Mouse (Mus musculus) stomach, postnatal 0 days (tissue): ENCODE measurements at regions not wholly inside any gene's neighbourhood (a gene's known extent, or its start where the extent isn't known, plus 50 kb on each side); places are given as distances from the start of the nearest gene placed in this dataset.

ENCODE experiments used
- ATAC-seq: fragments of 200-750 bp; cut with Nextera tagmentation; 2 replicates; pipeline ENCODE4 v1.8.0; 2017; ENCODE audit not compliant: low FRiP score, low TSS enrichment
- DNase-seq: peaks from one replicate; pipeline ENCODE4 v3.0.0-alpha.2; 2016; ENCODE audit warnings: low spot score
- H3K27ac ChIP-seq: fragments of 300-500 bp; sonication (generic); replicated peaks from 2 replicates; pipeline ENCODE4 v1.5.1; 2014; ENCODE audit warnings: mild to moderate bottlenecking, control low read depth
- H3K27me3 ChIP-seq: fragments of 300-500 bp; sonication (generic); 2 replicates; pipeline ENCODE4 v1.6.1; 2014; ENCODE audit warnings: low read length; ENCODE audit not compliant: control insufficient read depth, insufficient read depth
- H3K36me3 ChIP-seq: fragments of 300-500 bp; sonication (generic); 2 replicates; pipeline ENCODE4 v1.6.1; 2014; ENCODE audit warnings: low read length, mixed read lengths; ENCODE audit not compliant: control insufficient read depth, insufficient read depth
- H3K4me1 ChIP-seq: fragments of 300-500 bp; sonication (generic); replicated peaks from 2 replicates; pipeline ENCODE4 v1.6.1; 2014; ENCODE audit warnings: antibody characterized with exemption; ENCODE audit not compliant: control insufficient read depth, insufficient read depth
- H3K4me2 ChIP-seq: fragments of 300-500 bp; sonication (generic); replicated peaks from 2 replicates; pipeline ENCODE4 v1.6.1; 2014; ENCODE audit warnings: low read depth, mild to moderate bottlenecking, control low read depth, moderate library complexity
- H3K4me3 ChIP-seq: fragments of 300-500 bp; sonication (generic); 2 replicates; pipeline ENCODE4 v1.5.1; 2014; ENCODE audit warnings: low read depth, low read length, control low read depth
- H3K9ac ChIP-seq: fragments of 300-500 bp; sonication (generic); 2 replicates; pipeline ENCODE4 v1.6.1; 2014; ENCODE audit warnings: mild to moderate bottlenecking, low read length, control low read depth, mixed read lengths
- H3K9me3 ChIP-seq: fragments of 300-500 bp; sonication (generic); 2 replicates; pipeline ENCODE4 v1.6.1; 2016; ENCODE audit warnings: low read length; ENCODE audit not compliant: control insufficient read depth
- CTCF ChIP-seq: IDR thresholded peaks from 2 replicates; pipeline ENCODE4 v1.5.1; 2016; ENCODE audit warnings: antibody characterized with exemption, low read depth, mild to moderate bottlenecking, moderate library complexity
- EP300 ChIP-seq: optimal IDR thresholded peaks from 2 replicates; pipeline ENCODE3; 2016; ENCODE audit warnings: antibody characterized with exemption
- WGBS: fragments of 180-500 bp; shearing (Covaris S2); extraction: QIAGEN DNeasy Blood & Tissue Kit; methylation state at CpG from one replicate; pipeline ENCODE4 v1.1.7; 2014; 5-methylcytosine and 5-hydroxymethylcytosine counted together

DNA sequence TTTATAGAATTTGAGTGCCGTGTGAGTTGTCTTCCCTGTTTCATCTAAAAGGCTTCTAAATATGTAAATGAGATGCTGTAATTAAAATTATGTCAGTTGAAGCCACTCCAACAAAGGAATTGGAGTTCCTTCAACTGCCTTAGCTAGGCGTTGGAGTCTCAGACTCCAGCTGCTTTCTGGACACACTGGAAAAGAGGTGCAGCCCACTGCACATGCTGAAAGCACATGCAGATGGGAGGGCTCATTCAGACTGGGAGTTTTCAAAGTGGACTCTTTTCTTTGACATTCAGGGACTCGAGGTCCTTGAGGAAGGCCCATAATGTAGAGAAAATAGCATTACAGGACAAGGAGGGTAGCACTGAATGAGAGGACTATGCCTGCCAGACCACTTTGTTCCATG lies 650.7 kb downstream of the Robo2 start:
- H3K4me2 ChIP-seq = no peak overlapping the region
- no peak overlapping the region for H3K4me3 ChIP-seq
- 65% methylated on average over 3 of the region's 3 CpGs for WGBS
- DNase-seq (no peak), ATAC-seq (no peak)
- H3K9me3 ChIP-seq = no peaks in the 10 kb centered on the region
- H3K4me1 ChIP-seq = no peaks in the 10 kb centered on the region
- H3K36me3 ChIP-seq = no peaks in the 10 kb centered on the region
- no peak overlapping the region for H3K27ac ChIP-seq
- no peak for TF ChIP-seq EP300
- no peak for TF ChIP-seq CTCF
- no peaks in the 10 kb centered on the region for H3K27me3 ChIP-seq
- H3K9ac ChIP-seq = no peak overlapping the region

DNA sequence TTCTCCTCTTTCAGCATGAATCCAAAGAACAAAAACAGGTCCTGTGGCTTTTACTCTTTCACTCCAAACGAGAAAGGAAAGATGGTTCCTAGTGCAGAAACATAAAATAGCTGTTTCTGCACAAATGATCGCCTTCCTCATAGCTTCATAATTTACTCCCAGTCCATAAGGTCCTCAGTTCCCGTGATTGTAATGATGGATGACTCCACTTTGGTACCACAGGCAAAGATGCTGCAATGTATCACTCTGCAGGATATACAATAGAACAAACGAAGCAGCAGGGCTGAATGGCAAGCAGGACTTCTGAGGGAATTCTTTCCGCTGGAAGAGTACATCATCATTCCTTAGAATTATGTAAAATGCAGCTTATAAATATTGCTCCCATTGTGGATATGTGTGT lies 652.8 kb downstream of the Robo2 start:
- Histone ChIP-seq H3K4me3 (no peak overlapping the region), H3K9ac (no peak overlapping the region), H3K27me3 (no peaks in the 10 kb centered on the region), H3K4me1 (no peaks in the 10 kb centered on the region), H3K36me3 (no peaks in the 10 kb centered on the region), H3K4me2 (no peak overlapping the region), H3K27ac (no peak overlapping the region), H3K9me3 (no peaks in the 10 kb centered on the region)
- WGBS = 47% methylated on average over 5 of the region's 5 CpGs
- DNase-seq = no peak
- TF ChIP-seq EP300 = no peak
- no peak for TF ChIP-seq CTCF
- ATAC-seq = no peak

DNA sequence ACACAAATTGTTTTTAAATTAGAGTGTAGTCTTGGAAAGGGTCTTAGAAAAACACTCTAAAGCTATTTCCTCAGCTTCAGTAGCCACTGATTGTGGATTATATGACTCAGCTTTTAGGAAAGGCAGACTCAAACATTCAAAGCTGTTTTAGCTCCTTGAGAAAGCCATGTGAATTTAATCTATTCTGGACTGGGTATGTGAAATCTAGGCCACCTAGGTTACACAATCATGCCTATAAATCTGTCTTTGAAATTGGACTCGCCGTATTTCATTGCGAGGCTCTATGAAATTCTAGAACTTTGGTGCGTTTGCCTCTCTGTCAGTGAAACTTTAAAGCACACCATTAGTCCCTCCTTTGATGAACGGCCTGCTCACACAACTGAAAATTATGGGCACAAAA lies 657.3 kb downstream of the Robo2 start:
- DNase-seq = no peak
- Histone ChIP-seq H3K27ac (no peak overlapping the region), H3K9ac (no peak overlapping the region), H3K4me2 (no peak overlapping the region), H3K9me3 (no peaks in the 10 kb centered on the region), H3K36me3 (no peaks in the 10 kb centered on the region), H3K27me3 (no peaks in the 10 kb centered on the region), H3K4me3 (no peak overlapping the region), H3K4me1 (no peaks in the 10 kb centered on the region)
- no peak for ATAC-seq
- 51% methylated on average over 5 of the region's 5 CpGs for WGBS
- no peak for TF ChIP-seq EP300
- no peak for TF ChIP-seq CTCF

DNA sequence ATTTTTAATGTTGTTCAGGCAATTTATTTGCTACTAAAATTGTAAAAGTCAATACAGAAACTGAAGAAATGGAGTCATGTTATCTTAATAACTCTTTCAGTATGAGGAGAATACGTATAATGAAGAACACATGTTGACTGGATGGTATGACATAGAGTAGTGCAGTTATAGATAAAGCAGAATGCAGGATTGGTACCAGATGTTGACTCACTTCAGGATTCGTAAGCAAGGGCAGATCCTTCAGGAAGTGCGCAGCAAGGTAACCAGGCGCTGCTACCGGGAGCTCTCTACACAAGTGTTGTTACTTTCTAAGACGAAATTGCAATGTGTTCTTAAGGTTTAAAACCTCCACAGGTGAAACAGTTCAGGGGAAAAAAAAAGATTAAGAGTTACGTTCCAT lies 683.3 kb downstream of the Robo2 start:
- Histone ChIP-seq H3K27ac (no peak overlapping the region), H3K9me3 (no peaks in the 10 kb centered on the region), H3K4me1 (no peaks in the 10 kb centered on the region), H3K4me2 (no peak overlapping the region), H3K27me3 (no peaks in the 10 kb centered on the region), H3K9ac (no peak overlapping the region), H3K36me3 (no peaks in the 10 kb centered on the region), H3K4me3 (no peak overlapping the region)
- ATAC-seq = no peak
- no peak for TF ChIP-seq CTCF
- TF ChIP-seq EP300 = no peak
- no peak for DNase-seq
- whole genome bisulfite sequencing = 86% methylated on average over 7 of the region's 7 CpGs

DNA sequence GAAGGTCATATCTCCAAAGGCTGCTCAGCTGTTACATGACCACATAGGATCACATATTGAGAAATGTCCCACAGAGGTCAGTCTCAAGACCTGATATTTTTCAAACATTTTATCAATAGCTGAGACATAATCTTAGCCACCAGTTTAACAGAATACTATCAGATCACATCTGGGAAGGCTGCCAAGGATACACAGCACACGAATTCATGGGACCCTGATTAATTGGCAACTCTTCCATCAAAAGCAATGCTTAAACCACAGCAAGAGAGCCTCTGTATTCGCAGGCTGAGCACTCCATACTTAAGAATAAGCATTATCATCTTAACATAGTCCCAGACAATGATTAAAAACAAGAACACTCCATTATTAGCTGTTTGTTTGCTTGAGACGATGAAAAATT lies 691.9 kb downstream of the Robo2 start:
- 49% methylated on average over 3 of the region's 3 CpGs for WGBS

DNA sequence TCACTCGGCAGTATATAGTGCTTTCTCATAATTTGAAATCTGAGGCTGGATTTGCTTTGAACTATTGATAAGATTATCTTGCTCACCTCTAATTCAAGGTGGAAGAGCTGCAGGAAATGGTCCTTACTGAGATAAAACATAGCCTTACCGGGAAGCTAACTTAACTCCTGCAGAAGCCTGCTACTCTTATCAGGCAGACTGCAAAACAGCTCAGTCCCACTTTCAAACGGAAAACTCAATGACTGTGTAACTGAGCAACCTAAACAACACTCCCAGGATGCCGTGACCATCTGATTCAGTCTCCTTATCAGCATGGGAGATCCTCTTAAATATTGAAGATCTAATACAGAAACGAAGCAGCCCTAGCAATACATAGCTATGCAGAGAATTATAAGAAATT lies 695.3 kb downstream of the Robo2 start:
- H3K9me3 ChIP-seq = no peaks in the 10 kb centered on the region
- TF ChIP-seq CTCF (no peak), EP300 (no peak)
- H3K36me3 ChIP-seq = no peaks in the 10 kb centered on the region
- no peaks in the 10 kb centered on the region for H3K27me3 ChIP-seq
- H3K27ac ChIP-seq = no peak overlapping the region
- no peak overlapping the region for H3K4me2 ChIP-seq
- WGBS = 54% methylated on average over 5 of the region's 5 CpGs
- no peak overlapping the region for H3K4me3 ChIP-seq
- no peak overlapping the region for H3K9ac ChIP-seq
- ATAC-seq (no peak), DNase-seq (no peak)
- H3K4me1 ChIP-seq = no peaks in the 10 kb centered on the region

More for the DNA sequence above, 691.9 kb downstream of the Robo2 start:
- Histone ChIP-seq H3K36me3 (no peaks in the 10 kb centered on the region), H3K4me2 (no peak overlapping the region), H3K27me3 (no peaks in the 10 kb centered on the region), H3K9ac (no peak overlapping the region), H3K4me1 (no peaks in the 10 kb centered on the region), H3K4me3 (no peak overlapping the region), H3K27ac (no peak overlapping the region), H3K9me3 (no peaks in the 10 kb centered on the region)
- DNase-seq (no peak), ATAC-seq (no peak)
- no peak for TF ChIP-seq EP300
- TF ChIP-seq CTCF = no peak
